In the genomic region with DNA sequence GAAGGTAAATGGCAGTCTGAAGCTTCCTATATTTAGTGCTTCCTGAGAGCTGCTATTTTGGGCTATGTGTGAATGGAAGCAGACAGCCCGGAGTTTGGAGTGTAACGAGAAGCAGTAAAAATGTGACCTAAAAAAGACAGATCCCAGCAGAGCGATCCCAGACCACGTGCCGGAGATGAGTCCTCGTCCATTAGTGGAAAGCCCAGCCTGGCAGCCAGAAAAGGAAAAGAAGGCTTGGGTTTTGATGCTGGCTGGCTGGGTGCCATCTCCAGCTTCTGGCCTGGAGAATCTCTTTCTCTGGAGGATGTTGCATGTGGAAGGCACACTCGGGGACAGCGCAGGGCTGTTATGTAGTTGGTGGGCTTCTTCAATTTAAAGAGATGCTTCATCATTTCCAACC, we compare ENCODE assay signal across 8 mouse cellular contexts. TPM values are rescaled to one million over a fixed set of nuclear protein-coding genes. Genes with fewer than 3 reads are reported as not detected.
DNase-seq lines count a peak whose midpoint lies in the region; ATAC-seq and TF ChIP-seq lines count a peak whose summit lies in the region.
"Had no signal": no experiment of that assay in that cellular context is flagged by ENCODE, and none has a peak within 500 bp of the region (broad histone marks: within the 10 kb centered on the region; RNA-seq: fewer than 3 reads in every experiment).

No protein-coding gene starts in this region.

- DNase-seq in neural tube, embryonic 10.5 days (ENCODE audit: extremely low spot score, low spot score): no peak
- peak; percentile 84 to 86 for DNase-seq in frontal cortex, adult 2 months (ENCODE audit: extremely low spot score in 1 of 2, low spot score in 1 of 2)
- peak; percentile 8 to 9 for DNase-seq in heart, postnatal 36 days
- DNase-seq in lung, postnatal 0 days (ENCODE audit: low spot score): peak; percentile 9
- DNase-seq in adrenal gland, postnatal 25 days: no peak

- intact Hi-C loops in heart, postnatal 36 days (cut with DNase I): no loop called here

- H3K9me3 ChIP-seq in neural tube, embryonic 13.5 days: no peaks in the 10 kb centered on the region
- H3K9me3 ChIP-seq in lung, postnatal 0 days (ENCODE audit: low read length): no peaks in the 10 kb centered on the region

- H3K27ac ChIP-seq in neural tube, embryonic 13.5 days (replicated peaks): peak overlapping the region; percentile 62
- H3K27ac ChIP-seq in lung, postnatal 0 days (ENCODE audit: low read length): no peak overlapping the region
- H3K27ac ChIP-seq: heart, adult 2 months had no signal

- H3K4me3 ChIP-seq in neural tube, embryonic 13.5 days: no peak overlapping the region
- H3K4me3 ChIP-seq in lung, postnatal 0 days (ENCODE audit: low read depth, low read length): no peak overlapping the region
- H3K4me3 ChIP-seq: heart, adult 2 months had no signal

- no peak overlapping the region for H3K9ac ChIP-seq in neural tube, embryonic 13.5 days
- no peak overlapping the region for H3K9ac ChIP-seq in lung, postnatal 0 days (replicated peaks; ENCODE audit: low read depth)

- H3K4me1 ChIP-seq in neural tube, embryonic 13.5 days (replicated peaks): peaks cover 6% of the 10 kb centered on the region; the same call in 1 of the 2 replicates
- H3K4me1 ChIP-seq in lung, postnatal 0 days (ENCODE audit: insufficient read depth, low read depth, low read length): no peaks in the 10 kb centered on the region

- 66% methylated on average over 8 of the region's 8 CpGs for WGBS in neural tube, embryonic 13.5 days
- WGBS in lung, postnatal 0 days: 47% methylated on average over 8 of the region's 8 CpGs

- H3K27me3 ChIP-seq in neural tube, embryonic 13.5 days: no peaks in the 10 kb centered on the region
- H3K27me3 ChIP-seq in lung, postnatal 0 days (replicated peaks; ENCODE audit: insufficient read depth, low read length): no peaks in the 10 kb centered on the region

- H3K36me3 ChIP-seq in neural tube, embryonic 13.5 days: no peaks in the 10 kb centered on the region
- H3K36me3 ChIP-seq in lung, postnatal 0 days (ENCODE audit: insufficient read depth, low read length): no peaks in the 10 kb centered on the region

- no peak for ATAC-seq in neural tube, embryonic 13.5 days (ENCODE audit: low read depth)
- no peak for ATAC-seq in lung, postnatal 0 days
- ATAC-seq in activated CD4-positive, CD25-positive, alpha-beta regulatory T cell, adult 4 months: no peak

- no peak for TF ChIP-seq CTCF in lung, postnatal 0 days (IDR thresholded peaks at IDR 0.05)

- H3K4me2 ChIP-seq in neural tube, embryonic 13.5 days: no peak overlapping the region
- H3K4me2 ChIP-seq in lung, postnatal 0 days (replicated peaks; ENCODE audit: low read depth, low read length): no peak overlapping the region

- no peak for TF ChIP-seq EP300 in lung, postnatal 0 days (IDR thresholded peaks at IDR 0.05)

RNA-seq across cellular contexts. Expression of a gene that starts 29.4 kb away (rescaled TPM):
- 2.6 and 2.7 TPM in 2 replicates for polyA plus RNA-seq in neural tube, embryonic 13.5 days (2015; fragmentation: Nextera tagmentation; extraction: Ambion mirVana)
- 126 and 129 TPM in 2 replicates for polyA plus RNA-seq in frontal cortex, adult 2 months (2012; rRNA removed)
- under 1 TPM in 1 of 2 experiments, not detected in 1; 0.28 TPM for total RNA-seq in heart, postnatal 36 days (2021)
- polyA plus RNA-seq in lung, postnatal 0 days (2015; fragmentation: Nextera tagmentation; extraction: Ambion mirVana): 0.31 TPM in 2 replicates
- not detected for polyA plus RNA-seq in activated CD4-positive, CD25-positive, alpha-beta regulatory T cell, adult 4 months (2017; shearing (Covaris generic))
- 4.9 and 5.8 TPM in 2 replicates for total RNA-seq in adrenal gland, postnatal 25 days (2021)

Comparison
In these comparisons a context has a peak if more than half of its experiments do, and no peak if none do; other contexts are left out.
1. DNase-seq: peak in frontal cortex, adult 2 months (2 of 2), heart, postnatal 36 days (2 of 2) and lung, postnatal 0 days (single experiment); none in neural tube, embryonic 10.5 days (single experiment) and adrenal gland, postnatal 25 days (single experiment).
2. RNA of a gene that starts 29.4 kb away (polyA plus RNA-seq): 126 to 129 TPM in frontal cortex, adult 2 months; 2.6 to 2.7 TPM in neural tube, embryonic 13.5 days, 0.31 TPM in lung, postnatal 0 days and not detected in activated CD4-positive, CD25-positive, alpha-beta regulatory T cell, adult 4 months; every median in the first group is over 10 times any median in the second.